Mouse (Mus musculus) urinary bladder, postnatal 36 days (tissue): ENCODE measurements at regions not wholly inside any gene's neighbourhood (a gene's known extent, or its start where the extent isn't known, plus 50 kb on each side); places are given as distances from the start of the nearest gene placed in this dataset.

ENCODE experiments used
- DNase-seq, 2 experiments: peaks; one replicate each; pipeline ENCODE4 v3.0.0; 2022; ENCODE audit warnings: low spot score in 2 of 2, mixed read lengths in 1 of 2

DNA sequence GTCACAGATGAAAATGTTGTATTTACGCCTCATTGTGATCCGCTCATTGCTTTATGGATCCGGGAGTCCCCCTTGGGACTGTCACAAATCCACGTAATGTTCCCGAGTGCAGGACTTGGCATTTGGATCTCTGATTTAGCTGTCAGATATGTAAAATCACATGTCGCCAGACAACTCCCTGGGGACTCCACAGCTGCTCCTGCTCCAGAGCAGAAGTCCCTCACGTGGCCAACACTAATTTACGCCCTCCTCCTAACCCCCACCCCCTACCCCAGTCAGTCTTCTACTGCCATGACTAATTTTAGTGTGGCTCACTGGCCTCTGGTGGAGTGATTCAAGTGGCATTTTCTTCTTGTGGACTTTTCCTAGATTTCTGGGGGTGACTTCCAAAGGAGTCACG lies 348.9 kb downstream of the Cd83 start:
- DNase-seq: no peak

DNA sequence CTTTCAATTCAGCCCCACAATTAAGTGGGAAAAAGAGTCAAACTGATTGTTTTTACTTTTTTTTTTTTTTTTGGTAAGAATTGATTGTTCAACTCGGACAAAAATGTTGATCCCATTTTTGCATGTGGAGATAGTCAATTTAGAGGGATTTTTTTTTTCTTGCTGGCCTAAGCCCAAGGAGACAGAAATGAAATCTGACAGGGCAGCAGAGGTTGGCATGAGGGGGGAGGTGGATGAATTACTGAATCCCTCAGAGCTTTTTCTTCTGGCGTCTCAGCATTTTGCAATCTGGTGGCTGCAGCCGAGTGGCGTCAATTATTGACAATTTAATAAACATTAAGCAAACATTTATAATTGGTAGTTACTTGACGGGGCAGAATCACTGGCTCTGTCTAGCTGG lies 356.6 kb downstream of the Cd83 start:
- no peak for DNase-seq

- no peak for DNase-seq
Measured at GRCm38 (mm10) chr13:44145441-44145840, 360.9 kb downstream of the Cd83 start.

GRCm38 (mm10) chr13:44147841-44148240 lies 363.3 kb downstream of the Cd83 start:
- no peak for DNase-seq

DNA sequence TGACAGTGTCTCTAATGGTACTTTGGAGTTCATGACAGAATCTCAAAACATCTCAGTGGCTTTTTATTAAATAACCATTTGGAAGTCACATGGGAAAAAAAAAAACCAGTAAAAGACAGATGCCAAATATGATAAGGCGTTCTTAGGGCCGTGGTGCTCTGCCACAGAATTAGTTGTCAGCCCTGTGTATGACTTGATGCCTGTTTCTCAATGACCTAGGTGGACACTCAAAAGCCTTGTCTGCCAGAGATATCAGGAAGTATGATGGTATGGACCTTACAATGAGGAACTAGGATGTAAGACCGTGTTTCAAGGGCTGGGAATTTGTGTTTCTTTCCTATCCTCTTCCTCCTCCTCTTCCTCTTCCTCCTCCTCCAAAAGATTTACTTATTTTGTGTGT lies 364.9 kb downstream of the Cd83 start:
- no peak for DNase-seq

DNA sequence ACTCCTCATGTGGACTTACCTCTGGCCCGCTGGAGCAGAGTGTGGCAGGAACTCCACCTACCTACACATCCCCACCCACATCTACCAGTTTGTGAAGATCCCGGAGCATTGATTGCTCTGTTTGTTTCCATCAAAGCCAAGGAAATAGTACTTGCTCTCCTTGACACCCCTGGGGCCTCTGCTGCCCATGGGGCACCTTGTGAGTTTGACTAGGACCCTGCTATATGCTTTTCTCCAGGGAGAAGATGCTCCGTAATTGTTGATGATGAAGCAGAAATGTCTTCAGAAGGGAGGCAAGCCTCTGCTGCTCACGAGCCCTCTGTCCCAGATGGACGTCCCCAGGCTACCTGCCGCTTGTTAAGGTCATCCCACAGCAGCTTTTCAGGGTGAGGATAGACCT lies 367.0 kb downstream of the Cd83 start:
- DNase-seq: no peak

GRCm38 (mm10) chr13:44152806-44153613 lies 368.4 kb downstream of the Cd83 start:
- no peak for DNase-seq

DNA sequence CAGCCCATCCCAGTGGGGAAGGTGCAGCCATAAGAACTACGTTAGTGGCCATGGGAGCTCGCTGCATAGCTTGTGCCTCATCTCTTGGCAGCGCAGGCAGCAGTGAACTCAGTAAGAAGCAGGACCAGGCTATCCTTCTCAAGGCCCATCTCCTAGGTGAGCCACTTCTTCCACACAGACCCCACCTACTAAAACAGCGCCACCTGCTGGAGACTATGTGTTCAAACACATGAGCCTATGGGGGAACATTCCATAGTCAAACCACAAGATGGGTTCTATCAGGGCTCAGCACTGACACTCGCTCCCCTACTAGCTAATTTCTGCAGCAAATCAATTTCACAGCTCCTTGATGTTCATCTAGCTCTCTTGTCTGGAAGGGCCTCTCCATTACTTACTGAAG lies 369.2 kb downstream of the Cd83 start:
- no peak for DNase-seq

GRCm38 (mm10) chr13:44155956-44156355 lies 371.4 kb downstream of the Cd83 start:
- DNase-seq: no peak

DNA sequence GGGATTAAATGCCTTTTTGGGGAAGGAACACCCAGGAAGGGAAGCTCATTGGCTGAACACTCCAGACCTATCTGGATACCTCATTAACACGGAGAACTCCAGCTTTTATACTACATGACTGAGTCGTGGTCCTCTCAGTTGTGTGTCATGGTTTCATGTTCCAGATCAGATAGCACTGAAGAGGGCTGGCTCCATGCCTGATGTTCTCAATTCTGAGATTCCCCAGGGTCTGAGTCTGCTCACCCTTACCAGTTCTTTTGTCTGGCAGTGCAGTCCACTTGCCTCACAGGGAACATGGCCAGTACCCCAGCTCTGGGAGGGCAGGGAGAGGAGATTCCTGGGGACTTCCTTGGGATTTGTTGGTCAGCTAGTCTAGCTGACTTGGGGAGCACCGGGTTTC lies 372.0 kb downstream of the Cd83 start:
- no peak for DNase-seq

GRCm38 (mm10) chr13:44157236-44157635 lies 372.7 kb downstream of the Cd83 start:
- no peak for DNase-seq

DNA sequence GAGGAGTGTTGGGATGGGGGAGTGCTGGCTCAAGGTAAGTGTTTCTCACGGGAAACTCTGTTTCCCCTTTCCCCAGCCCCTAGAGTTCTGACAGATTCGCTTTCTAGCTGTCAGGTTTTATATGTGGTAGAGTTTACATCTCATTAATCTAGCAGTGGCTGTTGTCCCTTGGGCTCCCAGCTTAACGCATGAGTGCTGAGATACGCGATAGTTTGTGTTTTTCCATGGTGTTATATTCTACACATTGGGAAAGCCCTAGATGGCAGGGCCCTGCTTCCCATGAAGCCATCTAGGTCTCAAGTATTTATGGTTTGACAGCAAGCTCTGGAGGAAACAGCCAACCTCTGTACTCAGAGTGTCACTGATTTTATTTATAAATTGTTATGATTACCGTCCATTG lies 373.8 kb downstream of the Cd83 start:
- no peak for DNase-seq

DNA sequence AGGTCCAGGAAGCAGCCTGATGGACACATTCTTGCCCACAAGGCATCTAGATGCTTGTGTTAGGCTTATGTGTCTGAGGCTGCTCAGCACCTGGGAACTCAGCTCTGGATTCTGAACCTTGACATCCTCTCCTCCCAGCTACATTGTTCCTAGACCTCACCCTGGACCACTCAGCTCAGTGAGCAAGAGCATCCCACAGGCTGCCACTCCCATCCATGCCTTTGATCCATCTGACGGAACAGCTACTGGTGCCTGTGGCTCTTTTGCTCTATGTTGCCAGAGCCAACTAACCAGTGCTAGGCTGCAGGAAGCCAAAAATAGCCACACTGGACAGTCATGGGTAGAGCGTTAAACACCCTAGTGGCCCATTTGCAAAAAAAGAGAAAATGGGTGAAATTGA lies 374.8 kb downstream of the Cd83 start:
- DNase-seq: no peak

GRCm38 (mm10) chr13:44164746-44165145 lies 380.2 kb downstream of the Cd83 start:
- no peak for DNase-seq

- DNase-seq: no peak
Measured at GRCm38 (mm10) chr13:44167186-44167585, 382.6 kb downstream of the Cd83 start.

- no peak for DNase-seq
Measured at GRCm38 (mm10) chr13:44168186-44168585, 383.6 kb downstream of the Cd83 start.

- no peak for DNase-seq
Measured at GRCm38 (mm10) chr13:44171639-44172038, 387.1 kb downstream of the Cd83 start.

DNA sequence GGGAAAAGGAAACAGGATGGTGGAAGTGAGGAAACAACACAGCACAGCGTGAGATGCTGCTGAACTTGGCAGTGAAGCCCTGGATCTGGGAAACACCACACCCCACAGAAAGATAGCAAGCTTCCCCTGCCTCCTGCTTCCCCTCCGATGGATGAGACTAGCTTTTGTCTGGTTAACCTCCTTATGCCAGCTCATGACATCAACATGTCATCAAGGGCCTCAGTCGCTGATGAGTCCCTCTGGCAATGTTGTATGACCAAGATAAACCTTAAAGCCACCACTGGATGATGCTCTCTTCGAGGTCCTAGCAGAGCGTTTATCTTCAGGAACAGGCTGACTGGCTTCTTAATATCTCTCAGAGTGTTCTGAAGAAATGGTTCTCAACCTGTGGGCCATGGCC lies 388.1 kb downstream of the Cd83 start:
- no peak for DNase-seq

DNA sequence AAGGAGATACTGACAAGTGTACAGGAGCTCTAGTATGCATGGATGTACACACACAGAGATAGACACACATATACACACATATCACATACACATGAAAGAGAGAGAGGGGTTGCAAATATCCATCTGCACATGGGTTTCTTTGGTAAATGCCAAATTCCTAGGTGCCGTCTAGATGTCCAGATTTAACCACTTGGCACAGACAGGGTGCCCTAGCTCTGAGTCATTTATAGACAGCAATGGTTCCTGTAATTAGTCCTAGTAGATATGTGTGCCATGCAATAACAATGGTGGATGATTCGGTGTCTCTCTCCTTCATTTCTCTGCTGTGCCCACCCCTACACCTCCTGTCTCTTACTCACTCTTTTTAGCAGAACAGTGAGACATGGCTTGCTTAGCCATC lies 389.7 kb downstream of the Cd83 start:
- DNase-seq: no peak

DNA sequence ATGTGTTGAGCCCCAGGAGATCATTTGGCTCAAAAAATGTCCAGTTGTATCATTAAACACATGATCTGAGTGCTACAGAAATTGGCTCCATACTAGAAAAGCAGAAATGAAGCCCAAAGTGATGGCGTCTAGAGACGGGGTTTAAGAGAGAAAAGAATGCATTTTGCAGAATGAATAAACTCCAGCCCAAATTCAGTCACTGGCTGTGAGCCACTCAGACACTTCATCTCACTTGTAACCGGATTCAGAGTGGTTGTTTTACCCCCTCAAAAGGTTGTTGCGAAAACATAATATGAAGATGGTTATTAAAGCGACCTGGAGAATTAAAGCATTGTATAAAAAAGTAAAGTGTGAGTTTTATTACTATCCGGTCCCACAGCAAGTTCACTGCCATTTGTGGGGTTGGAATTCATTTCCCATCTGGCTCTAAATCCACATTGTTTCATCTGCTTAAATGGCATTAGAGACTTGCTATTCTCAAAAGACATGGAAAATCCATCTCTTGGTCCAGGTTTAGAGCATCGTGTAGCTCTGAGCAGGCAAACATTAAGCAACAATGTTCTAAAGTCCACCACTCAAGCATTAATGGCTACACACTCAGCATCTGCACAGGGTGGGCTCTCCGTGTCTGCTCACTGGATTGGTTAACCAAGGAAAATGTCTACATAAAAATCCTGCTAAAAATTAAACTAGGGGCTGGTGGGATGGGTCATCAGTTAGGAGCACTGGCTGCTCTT lies 390.9 kb downstream of the Cd83 start:
- no peak for DNase-seq

DNA sequence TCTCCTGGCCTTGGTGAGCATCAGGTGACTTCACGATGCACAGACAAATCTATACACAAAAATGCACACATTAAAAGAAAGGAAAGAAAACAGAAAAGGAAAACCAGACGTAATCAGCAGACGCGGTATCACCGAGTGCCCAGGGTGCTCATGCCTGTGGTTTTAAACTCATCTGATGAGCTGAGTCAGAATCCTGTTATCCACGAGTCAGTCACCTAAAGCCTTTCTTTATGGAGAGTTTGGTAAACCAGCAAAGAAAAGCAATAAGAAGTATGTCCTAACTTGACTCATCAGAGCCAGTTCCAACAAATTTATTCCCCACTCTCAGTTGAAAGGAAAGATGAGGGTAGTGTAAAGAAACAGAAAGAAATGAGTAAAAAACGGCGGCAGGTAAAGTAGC lies 391.5 kb downstream of the Cd83 start:
- DNase-seq: no peak

- DNase-seq: no peak
Measured at GRCm38 (mm10) chr13:44178006-44178405, 393.4 kb downstream of the Cd83 start.

GRCm38 (mm10) chr13:44180384-44180783 lies 395.8 kb downstream of the Cd83 start:
- no peak for DNase-seq
